8 mouse cellular contexts compared by ENCODE assay signal in genomic region chr11:59451086-59451485, GRCm38 (mm10). TPM values are rescaled to one million over a fixed set of nuclear protein-coding genes. Genes with fewer than 3 reads are reported as not detected.
A peak's percentile ranks its signal among the peaks of the same experiment; 100 is the strongest.
DNase-seq lines count a peak whose midpoint lies in the region; ATAC-seq and TF ChIP-seq lines count a peak whose summit lies in the region.

TSS of gene Snap47 (minus strand) at chr11:59451186.

- TF ChIP-seq CTCF in midbrain, postnatal 0 days (IDR thresholded peaks at IDR 0.05): no peak

- H3K36me3 ChIP-seq in midbrain, postnatal 0 days (ENCODE audit: insufficient read depth, low read length): peaks cover 28% of the 10 kb centered on the region

- H3K27me3 ChIP-seq in midbrain, postnatal 0 days (ENCODE audit: insufficient read depth, low read length): no peaks in the 10 kb centered on the region

- H3K9me3 ChIP-seq in midbrain, postnatal 0 days (ENCODE audit: low read length): no peaks in the 10 kb centered on the region

- ATAC-seq in midbrain, postnatal 0 days (ENCODE audit: low FRiP score): no peak

- DNase-seq in layer of hippocampus, adult 8-10 months (ENCODE audit: low spot score in 2 of 2): no peak
- no peak for DNase-seq in layer of hippocampus, adult 9-10 months (ENCODE audit: low spot score)
- no peak for DNase-seq in adrenal gland, postnatal 36 days
- no peak for DNase-seq in gonadal fat pad, adult 2 months (ENCODE audit: low read depth)
- no peak for DNase-seq in layer of hippocampus, postnatal 14 days (ENCODE audit: low spot score in 2 of 2)
- no peak for DNase-seq in midbrain, postnatal 0 days (ENCODE audit: low spot score)
- no peak for DNase-seq in urinary bladder, postnatal 14 days (ENCODE audit: low spot score)
- no peak for DNase-seq in yolk sac, embryonic 10.5 days (ENCODE audit: low spot score)

- WGBS in midbrain, postnatal 0 days: 83% methylated on average over 4 of the region's 4 CpGs

- H3K4me1 ChIP-seq in midbrain, postnatal 0 days (ENCODE audit: insufficient read depth, low read length): peaks cover 8% of the 10 kb centered on the region; the same call in 1 of the 2 replicates

- peak within 1 kb of the TSS; percentile 84 for H3K4me3 ChIP-seq in midbrain, postnatal 0 days (ENCODE audit: low read depth, low read length)

- peak within 1 kb of the TSS; percentile 87 for H3K27ac ChIP-seq in midbrain, postnatal 0 days (ENCODE audit: low read depth, low read length)

- H3K9ac ChIP-seq in midbrain, postnatal 0 days (replicated peaks; ENCODE audit: low read length, poor library complexity, severe bottlenecking): peak within 1 kb of the TSS; percentile 88

- H3K4me2 ChIP-seq in midbrain, postnatal 0 days (ENCODE audit: low read depth, low read length, poor library complexity, severe bottlenecking): peak within 1 kb of the TSS; percentile 91

RNA-seq across cellular contexts. Expression of gene Snap47, which starts in this region (rescaled TPM):
- total RNA-seq in layer of hippocampus, adult 8-10 months (2022): 100 to 1,000 TPM; 337 to 371 (median 354) TPM
- total RNA-seq in adrenal gland, postnatal 36 days (2021): 10 to 100 TPM; 79.3 to 92.5 TPM
- polyA plus RNA-seq in gonadal fat pad, adult 2 months (2012; rRNA removed): 67.1 and 68.1 TPM in 2 replicates
- 100 to 1,000 TPM; 334 to 342 TPM for total RNA-seq in layer of hippocampus, postnatal 14 days (2021)
- total RNA-seq in midbrain, postnatal 0 days (2014; rRNA removed): 465 and 467 TPM in 2 replicates
- 588 and 631 TPM in 2 replicates for polyA plus RNA-seq in midbrain, postnatal 0 days (2015; fragmentation: Nextera tagmentation; extraction: Ambion mirVana)
